Mouse (Mus musculus) embryo, embryonic 11 days (tissue): ENCODE measurements around the gene Dnmt3l.
A peak's percentile ranks its signal among the peaks of the same experiment; 100 is the strongest.
"Not testable (repeated sequence)": the region's sequence is repeated elsewhere in the genome, so short reads cannot be mapped to it uniquely, and the experiment has no call there.

ENCODE experiments used
- DNase-seq: peaks from one replicate; pipeline ENCODE4 v3.0.0-alpha.2; 2015

Gene Dnmt3l

DNA sequence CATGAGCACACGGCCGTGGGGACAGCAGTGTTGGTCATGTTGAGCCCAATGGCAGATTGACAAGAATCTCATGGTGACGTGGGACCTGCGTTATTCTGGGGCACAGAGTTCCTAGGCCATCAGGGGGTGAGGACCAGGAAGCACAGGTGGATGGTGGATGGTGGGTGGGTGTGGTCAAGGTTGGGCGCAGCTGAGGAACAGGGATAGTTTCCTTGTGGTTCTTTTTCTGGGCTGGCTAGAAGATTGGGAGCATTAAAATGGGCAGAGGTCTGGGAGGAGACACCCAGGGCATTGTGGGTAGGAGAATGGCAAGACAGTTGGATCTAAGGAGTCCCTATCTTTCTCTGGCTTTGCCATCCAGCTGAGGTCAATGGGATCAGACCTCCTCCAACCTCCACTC lies at the start of gene Dnmt3l:
Gene Dnmt3l (plus strand): TSS at position 301 of the 400 bp plus-strand sequence.
- no peak for DNase-seq

GRCm38 (mm10) chr10:77995639-77996038 lies 46.1 kb upstream of the Dnmt3l start:
- no peak for DNase-seq

GRCm38 (mm10) chr10:78000200-78000599 lies 41.5 kb upstream of the Dnmt3l start:
- DNase-seq = no peak

- no peak for DNase-seq
Observed at GRCm38 (mm10) chr10:78001796-78002195, 40.0 kb upstream of the Dnmt3l start.

DNA sequence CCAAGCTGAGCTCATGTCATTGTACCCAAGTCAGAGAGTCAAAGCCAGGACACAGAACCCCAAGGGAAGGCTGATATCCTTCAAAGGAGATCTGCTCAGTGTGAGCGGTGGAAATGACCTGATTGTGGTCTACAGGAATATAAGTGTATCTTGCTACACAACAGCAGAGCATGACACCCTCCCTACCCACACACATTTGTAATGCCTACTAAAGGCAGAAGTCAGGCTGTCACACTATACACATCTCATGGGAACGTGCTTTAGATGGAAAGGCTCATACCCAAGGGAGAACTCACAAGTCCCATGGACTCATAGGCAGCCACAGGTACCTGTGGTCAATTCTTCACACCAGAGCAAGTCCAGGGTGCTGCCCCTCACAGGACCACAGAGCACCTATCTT lies 39.4 kb upstream of the Dnmt3l start:
- DNase-seq = no peak

DNA sequence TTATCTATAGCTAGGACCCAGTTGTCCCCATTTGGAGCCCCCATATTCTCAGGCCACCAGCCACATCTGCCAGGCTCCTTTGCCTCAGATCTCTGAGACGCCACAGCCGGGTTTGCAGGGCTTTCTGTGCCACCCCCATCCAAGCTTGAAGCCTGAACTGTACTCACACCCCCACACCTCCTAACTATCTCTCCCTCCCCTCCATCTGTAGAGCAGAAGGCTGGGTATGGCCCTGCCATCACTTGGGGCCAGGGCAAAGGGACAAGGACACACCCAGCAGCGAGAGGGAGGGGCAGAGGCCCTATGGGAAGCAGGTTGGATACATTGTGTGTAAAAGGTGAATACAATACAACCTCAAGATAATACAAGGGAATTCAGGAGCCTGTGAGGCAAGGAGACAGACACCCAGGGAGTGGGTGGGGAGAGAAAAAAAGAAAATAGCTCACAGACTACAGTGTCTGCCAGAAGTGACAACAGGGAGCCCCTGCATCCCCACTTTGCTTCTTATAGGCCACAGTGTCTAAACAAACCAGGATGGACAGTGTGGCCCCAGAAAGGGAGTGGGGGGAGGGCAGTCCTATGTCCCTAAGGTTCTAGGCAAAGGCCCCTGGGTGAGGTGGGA lies 37.2 kb upstream of the Dnmt3l start:
- no peak for DNase-seq

GRCm38 (mm10) chr10:78005791-78006438 lies 35.8 kb upstream of the Dnmt3l start:
- no peak for DNase-seq

GRCm38 (mm10) chr10:78007203-78007602 lies 34.5 kb upstream of the Dnmt3l start:
- no peak for DNase-seq

GRCm38 (mm10) chr10:78008169-78008568 lies 33.6 kb upstream of the Dnmt3l start:
- DNase-seq = no peak

- peak; percentile 96 for DNase-seq
Observed at GRCm38 (mm10) chr10:78009184-78009944, 32.4 kb upstream of the Dnmt3l start.

- no peak for DNase-seq
Observed at GRCm38 (mm10) chr10:78009945-78010293, 31.8 kb upstream of the Dnmt3l start, which contains the start of gene Pfkl. Gene Pfkl, minus strand, starts transcription at chr10:78010083.

GRCm38 (mm10) chr10:78010335-78010734 lies 31.4 kb upstream of the Dnmt3l start:
- no peak for DNase-seq

- not testable (repeated sequence) for DNase-seq
Observed at GRCm38 (mm10) chr10:78011116-78011515, 30.6 kb upstream of the Dnmt3l start.

- no peak for DNase-seq
Observed at GRCm38 (mm10) chr10:78012661-78013495, 28.9 kb upstream of the Dnmt3l start.

DNA sequence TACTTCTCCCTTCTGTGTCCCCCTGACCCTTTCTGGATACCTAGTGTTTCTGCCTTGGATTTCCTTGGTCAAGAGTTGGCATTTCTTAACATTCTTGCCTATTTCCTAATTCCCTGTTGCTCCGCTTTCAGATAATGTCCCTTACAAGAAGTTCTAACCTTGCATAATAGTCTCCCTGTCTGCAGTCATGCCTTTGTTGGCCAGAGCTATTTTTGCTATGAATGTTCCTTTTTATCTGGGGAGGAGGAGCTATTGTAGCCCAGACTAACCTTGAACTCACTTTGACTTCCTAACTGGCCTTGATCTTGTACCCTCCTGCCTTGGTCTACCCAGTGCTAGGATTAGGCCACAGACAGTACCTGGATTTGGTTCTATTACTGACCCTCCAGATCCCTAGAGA lies 26.3 kb upstream of the Dnmt3l start:
- DNase-seq = no peak

GRCm38 (mm10) chr10:78016366-78016765 lies 25.4 kb upstream of the Dnmt3l start:
- DNase-seq = no peak

DNA sequence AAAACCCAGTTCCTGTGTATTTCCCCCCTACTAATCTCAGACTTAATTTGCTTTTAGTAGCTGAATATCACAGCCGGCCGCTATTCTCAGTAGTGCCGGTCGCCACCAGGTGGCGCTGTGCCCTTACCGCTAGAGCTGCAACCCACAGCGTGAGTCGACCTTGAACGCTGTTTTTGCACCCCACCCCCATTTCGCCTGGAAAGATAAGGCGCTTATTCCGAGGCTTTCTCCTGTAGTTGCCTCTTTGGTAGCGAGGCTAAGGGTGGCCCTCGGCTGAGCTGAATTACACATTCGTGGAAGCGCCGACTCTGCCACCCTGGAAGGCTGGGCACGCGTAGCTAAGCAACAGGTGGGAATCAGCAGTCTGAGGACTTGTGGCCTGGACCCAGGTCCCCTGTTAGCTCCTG lies 22.9 kb upstream of the Dnmt3l start:
- DNase-seq = peak; percentile 92

DNA sequence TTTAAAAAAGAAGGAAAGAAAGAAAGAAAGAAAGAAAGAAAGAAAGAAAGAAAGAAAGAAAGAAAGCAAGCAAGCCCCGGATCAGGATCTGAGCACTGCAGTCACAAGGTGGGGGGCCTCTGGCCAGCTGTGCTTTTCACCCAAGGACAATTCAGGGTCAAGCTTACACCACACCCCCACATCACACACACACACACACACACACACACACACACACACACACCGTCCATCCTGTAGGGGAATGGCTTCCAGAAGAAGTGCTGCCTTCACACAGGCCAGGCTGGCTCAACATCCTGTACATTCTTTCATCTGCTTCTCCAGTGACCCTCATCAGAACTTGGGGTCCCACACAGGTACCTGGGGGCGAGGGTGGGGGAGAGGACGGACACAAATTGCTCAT lies 22.5 kb upstream of the Dnmt3l start:
- DNase-seq = no peak

DNA sequence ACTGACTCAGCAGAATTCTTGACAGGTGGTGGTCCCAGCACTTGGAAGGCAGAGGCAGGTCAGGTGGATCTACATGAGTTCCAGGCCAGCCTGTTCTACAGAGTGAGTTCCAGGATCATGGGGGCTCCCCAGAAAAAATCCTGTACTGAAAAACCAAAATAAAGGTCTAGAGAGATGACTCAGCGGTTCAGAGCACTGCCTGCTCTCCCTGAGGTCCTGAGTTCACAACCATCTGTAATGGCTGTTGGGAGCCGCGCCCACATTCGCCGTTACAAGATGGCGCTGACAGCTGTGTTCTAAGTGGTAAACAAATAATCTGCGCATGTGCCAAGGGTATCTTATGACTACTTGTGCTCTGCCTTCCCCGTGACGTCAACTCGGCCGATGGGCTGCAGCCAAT lies 21.8 kb upstream of the Dnmt3l start:
- DNase-seq = not testable (repeated sequence)

- DNase-seq = not testable (repeated sequence)
Observed at GRCm38 (mm10) chr10:78025453-78025852, 16.3 kb upstream of the Dnmt3l start.

- peak; percentile 86 for DNase-seq
Observed at GRCm38 (mm10) chr10:78028129-78028528, 13.6 kb upstream of the Dnmt3l start.

DNA sequence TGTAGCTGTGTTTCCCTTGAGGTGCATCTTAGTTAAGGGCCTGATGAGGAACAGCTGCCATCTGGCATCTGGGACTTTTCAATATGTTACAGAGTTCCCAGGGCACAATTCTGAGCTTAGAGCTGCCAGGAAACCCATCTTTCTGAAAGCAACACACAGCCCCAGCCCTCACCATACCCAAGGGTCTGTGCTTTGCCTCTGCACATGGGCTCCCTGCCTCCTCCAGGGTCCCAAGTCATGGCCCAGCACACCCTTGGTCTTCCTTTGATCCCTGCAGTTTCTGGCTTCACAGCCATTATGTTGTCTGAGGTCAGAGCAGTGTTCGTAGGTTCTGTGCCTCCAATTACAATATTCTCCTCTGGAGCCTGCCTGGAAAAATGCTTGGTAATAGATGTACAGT lies 12.7 kb upstream of the Dnmt3l start:
- no peak for DNase-seq

GRCm38 (mm10) chr10:78031987-78032386 lies 9.8 kb upstream of the Dnmt3l start:
- no peak for DNase-seq
